Mouse (Mus musculus): Measurements from ENCODE around the gene Hist1h1d. TPM values are rescaled to one million over a fixed set of nuclear protein-coding genes. Genes with fewer than 3 reads are reported as not detected.

The Hist1h1d gene
- polyA plus RNA-seq, 1 experiment from 2014 or later: 0.41 TPM

- Histone ChIP-seq H3K36me3 (ENCODE audit: control insufficient read depth, insufficient read depth, low read length) (no peaks in the 10 kb centered on the region), H3K9ac (ENCODE audit: low read length) (no peak overlapping the region), H3K4me1 (ENCODE audit: control insufficient read depth in 2 of 2, insufficient read depth in 2 of 2, low read length in 2 of 2) (peaks cover 0 to 6% of the 10 kb centered on the region in 2 experiments; a peak in 2 of 4 replicates), H3K27ac (replicated peaks in 1 of 2; ENCODE audit: control insufficient read depth in 1 of 2, insufficient read depth in 1 of 2, low read depth in 2 of 2, low read length in 2 of 2) (no peak overlapping the region), H3K4me2 (ENCODE audit: low read length) (peak overlapping the region; percentile 51), H3K9me3 (ENCODE audit: control insufficient read depth, low read length) (no peaks in the 10 kb centered on the region), H3K4me3 (ENCODE audit: control insufficient read depth in 1 of 2, insufficient read depth in 1 of 2, low read depth in 1 of 2, low read length in 2 of 2) (0 out of 4 replicates have a peak overlapping the region, but pooled peaks of 1 of the 2 experiments have one; percentile 14), H3K27me3 (ENCODE audit: control insufficient read depth, insufficient read depth, low read length) (no peaks in the 10 kb centered on the region)
- WGBS: under 1% methylated on average over 14 of the region's 14 CpGs
- no peak for ATAC-seq (ENCODE audit: insufficient number of reproducible peaks, insufficient read depth, low FRiP score, low read depth)
Observed at GRCm38 (mm10) chr13:23521703-23522102, 31.4 kb upstream of the Hist1h1d start.

- peaks cover under 1 to 9% of the 10 kb centered on the region in 2 experiments for H3K4me1 ChIP-seq (ENCODE audit: control insufficient read depth in 2 of 2, insufficient read depth in 2 of 2, low read length in 2 of 2)
- H3K9me3 ChIP-seq (ENCODE audit: control insufficient read depth, low read length): no peaks in the 10 kb centered on the region
- WGBS: 49% methylated on average over 5 of the region's 5 CpGs
- no peaks in the 10 kb centered on the region for H3K27me3 ChIP-seq (ENCODE audit: control insufficient read depth, insufficient read depth, low read length)
- ATAC-seq (ENCODE audit: insufficient number of reproducible peaks, insufficient read depth, low FRiP score, low read depth): no peak
- no peak overlapping the region for H3K4me2 ChIP-seq (ENCODE audit: low read length)
- H3K27ac ChIP-seq (replicated peaks in 1 of 2; ENCODE audit: control insufficient read depth in 1 of 2, insufficient read depth in 1 of 2, low read depth in 2 of 2, low read length in 2 of 2): no peak overlapping the region
- no peak overlapping the region for H3K4me3 ChIP-seq (ENCODE audit: control insufficient read depth in 1 of 2, insufficient read depth in 1 of 2, low read depth in 1 of 2, low read length in 2 of 2)
- no peak overlapping the region for H3K9ac ChIP-seq (ENCODE audit: low read length)
- no peaks in the 10 kb centered on the region for H3K36me3 ChIP-seq (ENCODE audit: control insufficient read depth, insufficient read depth, low read length)
Observed at GRCm38 (mm10) chr13:23523976-23524375, 29.1 kb upstream of the Hist1h1d start.

GRCm38 (mm10) chr13:23524654-23525053 lies 28.4 kb upstream of the Hist1h1d start:
- H3K27ac ChIP-seq (replicated peaks in 1 of 2; ENCODE audit: control insufficient read depth in 1 of 2, insufficient read depth in 1 of 2, low read depth in 2 of 2, low read length in 2 of 2): no peak overlapping the region
- ATAC-seq (ENCODE audit: insufficient number of reproducible peaks, insufficient read depth, low FRiP score, low read depth): no peak
- H3K9me3 ChIP-seq (ENCODE audit: control insufficient read depth, low read length): no peaks in the 10 kb centered on the region
- H3K27me3 ChIP-seq (ENCODE audit: control insufficient read depth, insufficient read depth, low read length): no peaks in the 10 kb centered on the region
- 0 out of 2 replicates have a peak overlapping the region, but pooled peaks have one; percentile 25 for H3K9ac ChIP-seq (ENCODE audit: low read length)
- 9% methylated on average over 5 of the region's 5 CpGs for WGBS
- H3K4me1 ChIP-seq (ENCODE audit: control insufficient read depth in 2 of 2, insufficient read depth in 2 of 2, low read length in 2 of 2): peaks cover 3 to 12% of the 10 kb centered on the region in 2 experiments
- no peak overlapping the region for H3K4me3 ChIP-seq (ENCODE audit: control insufficient read depth in 1 of 2, insufficient read depth in 1 of 2, low read depth in 1 of 2, low read length in 2 of 2)
- H3K4me2 ChIP-seq (ENCODE audit: low read length): peak overlapping the region; percentile 28; the same call in 1 of the 2 replicates
- H3K36me3 ChIP-seq (ENCODE audit: control insufficient read depth, insufficient read depth, low read length): no peaks in the 10 kb centered on the region

- Histone ChIP-seq H3K36me3 (ENCODE audit: control insufficient read depth, insufficient read depth, low read length) (no peaks in the 10 kb centered on the region), H3K4me2 (ENCODE audit: low read length) (peak overlapping the region; percentile 71), H3K27ac (replicated peaks in 1 of 2; ENCODE audit: control insufficient read depth in 1 of 2, insufficient read depth in 1 of 2, low read depth in 2 of 2, low read length in 2 of 2) (no peak overlapping the region), H3K4me3 (ENCODE audit: control insufficient read depth in 1 of 2, insufficient read depth in 1 of 2, low read depth in 1 of 2, low read length in 2 of 2) (peak overlapping the region; percentile 27 to 45; a peak in 3 of 4 replicates), H3K27me3 (ENCODE audit: control insufficient read depth, insufficient read depth, low read length) (no peaks in the 10 kb centered on the region), H3K4me1 (ENCODE audit: control insufficient read depth in 2 of 2, insufficient read depth in 2 of 2, low read length in 2 of 2) (peaks cover 3 to 12% of the 10 kb centered on the region in 2 experiments), H3K9me3 (ENCODE audit: control insufficient read depth, low read length) (no peaks in the 10 kb centered on the region), H3K9ac (ENCODE audit: low read length) (peak overlapping the region; percentile 72)
- 3% methylated on average over 10 of the region's 10 CpGs for WGBS
- no peak for ATAC-seq (ENCODE audit: insufficient number of reproducible peaks, insufficient read depth, low FRiP score, low read depth)
Observed at GRCm38 (mm10) chr13:23525901-23526300, 27.2 kb upstream of the Hist1h1d start.

GRCm38 (mm10) chr13:23526312-23526711 lies 26.8 kb upstream of the Hist1h1d start:
- no peak for ATAC-seq (ENCODE audit: insufficient number of reproducible peaks, insufficient read depth, low FRiP score, low read depth)

GRCm38 (mm10) chr13:23529005-23529404 lies 24.1 kb upstream of the Hist1h1d start:
- Histone ChIP-seq H3K27ac (replicated peaks in 1 of 2; ENCODE audit: control insufficient read depth in 1 of 2, insufficient read depth in 1 of 2, low read depth in 2 of 2, low read length in 2 of 2) (peak overlapping the region; percentile 88 to 95), H3K9me3 (ENCODE audit: control insufficient read depth, low read length) (no peaks in the 10 kb centered on the region), H3K27me3 (ENCODE audit: control insufficient read depth, insufficient read depth, low read length) (no peaks in the 10 kb centered on the region), H3K4me1 (ENCODE audit: control insufficient read depth in 2 of 2, insufficient read depth in 2 of 2, low read length in 2 of 2) (peaks cover 8 to 27% of the 10 kb centered on the region in 2 experiments), H3K36me3 (ENCODE audit: control insufficient read depth, insufficient read depth, low read length) (no peaks in the 10 kb centered on the region), H3K4me3 (ENCODE audit: control insufficient read depth in 1 of 2, insufficient read depth in 1 of 2, low read depth in 1 of 2, low read length in 2 of 2) (peak overlapping the region in 1 of 2 experiments; percentile 9; a peak in 1 of 4 replicates), H3K4me2 (ENCODE audit: low read length) (peak overlapping the region; percentile 71), H3K9ac (ENCODE audit: low read length) (peak overlapping the region; percentile 95)
- WGBS: 82% methylated on average over 5 of the region's 5 CpGs
- no peak for ATAC-seq (ENCODE audit: insufficient number of reproducible peaks, insufficient read depth, low FRiP score, low read depth)

More at GRCm38 (mm10) chr13:23526312-23526711, 26.8 kb upstream of the Hist1h1d start:
- Histone ChIP-seq H3K36me3 (ENCODE audit: control insufficient read depth, insufficient read depth, low read length) (no peaks in the 10 kb centered on the region), H3K4me2 (ENCODE audit: low read length) (peak overlapping the region; percentile 71), H3K27ac (replicated peaks in 1 of 2; ENCODE audit: control insufficient read depth in 1 of 2, insufficient read depth in 1 of 2, low read depth in 2 of 2, low read length in 2 of 2) (peak overlapping the region in 1 of 2 experiments; percentile 47; a peak in 1 of 4 replicates), H3K27me3 (ENCODE audit: control insufficient read depth, insufficient read depth, low read length) (no peaks in the 10 kb centered on the region), H3K4me3 (ENCODE audit: control insufficient read depth in 1 of 2, insufficient read depth in 1 of 2, low read depth in 1 of 2, low read length in 2 of 2) (peak overlapping the region; percentile 30 to 45; a peak in 3 of 4 replicates), H3K4me1 (ENCODE audit: control insufficient read depth in 2 of 2, insufficient read depth in 2 of 2, low read length in 2 of 2) (peaks cover 3 to 12% of the 10 kb centered on the region in 2 experiments), H3K9me3 (ENCODE audit: control insufficient read depth, low read length) (no peaks in the 10 kb centered on the region), H3K9ac (ENCODE audit: low read length) (peak overlapping the region; percentile 72)
- WGBS: under 1% methylated on average over 17 of the region's 17 CpGs

- 22% methylated on average over 2 of the region's 2 CpGs for WGBS
- Histone ChIP-seq H3K36me3 (ENCODE audit: control insufficient read depth, insufficient read depth, low read length) (no peaks in the 10 kb centered on the region), H3K4me1 (ENCODE audit: control insufficient read depth in 2 of 2, insufficient read depth in 2 of 2, low read length in 2 of 2) (peaks cover 8 to 31% of the 10 kb centered on the region in 2 experiments), H3K27me3 (ENCODE audit: control insufficient read depth, insufficient read depth, low read length) (no peaks in the 10 kb centered on the region), H3K4me3 (ENCODE audit: control insufficient read depth in 1 of 2, insufficient read depth in 1 of 2, low read depth in 1 of 2, low read length in 2 of 2) (peak overlapping the region in 1 of 2 experiments; percentile 67; a peak in 3 of 4 replicates), H3K9ac (ENCODE audit: low read length) (peak overlapping the region; percentile 95), H3K4me2 (ENCODE audit: low read length) (peak overlapping the region; percentile 71), H3K27ac (replicated peaks in 1 of 2; ENCODE audit: control insufficient read depth in 1 of 2, insufficient read depth in 1 of 2, low read depth in 2 of 2, low read length in 2 of 2) (peak overlapping the region; percentile 95 to 100; a peak in 3 of 4 replicates), H3K9me3 (ENCODE audit: control insufficient read depth, low read length) (no peaks in the 10 kb centered on the region)
- no peak for ATAC-seq (ENCODE audit: insufficient number of reproducible peaks, insufficient read depth, low FRiP score, low read depth)
Observed at GRCm38 (mm10) chr13:23529480-23530165, 23.4 kb upstream of the Hist1h1d start.
